Mouse (Mus musculus): ENCODE data around the gene Col27a1. TPM values are rescaled to one million over a fixed set of nuclear protein-coding genes. Genes with fewer than 3 reads are reported as not detected.
A peak's percentile ranks its signal among the peaks of the same experiment; 100 is the strongest.

The Col27a1 gene
- total and polyA plus RNA-seq, 2 experiments from 2014 or later, result 1.4 to 9.5 TPM

DNA sequence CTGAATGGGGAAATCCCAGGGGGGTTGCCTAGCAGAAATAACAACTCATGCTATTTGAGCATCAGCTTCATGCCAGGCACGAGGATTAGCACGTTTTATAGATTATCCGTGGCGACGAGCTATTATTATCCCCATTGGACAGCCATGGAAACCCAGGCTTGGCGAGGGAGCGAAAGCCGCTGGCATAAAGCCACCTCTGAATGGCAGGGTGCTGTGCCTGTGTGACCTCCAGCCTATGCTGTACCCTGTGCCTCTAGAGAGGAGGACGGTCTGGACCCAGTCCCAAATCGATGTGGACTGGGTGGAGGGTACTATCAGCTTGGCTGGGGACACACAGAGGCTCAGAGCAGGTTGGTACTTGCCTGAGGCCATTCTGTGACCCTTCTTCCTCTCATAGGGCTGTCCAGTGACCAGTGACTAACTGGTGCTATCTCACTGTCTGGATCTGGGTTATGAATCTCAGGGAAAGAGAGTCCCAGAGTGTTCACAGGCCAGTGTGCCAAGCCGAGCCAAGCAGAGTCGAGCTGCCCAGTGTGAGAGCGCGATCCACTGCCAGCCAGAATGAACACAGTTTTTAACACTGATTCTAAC, 16.3 kb downstream of the Col27a1 start:
- no peak for TF ChIP-seq CTCF (IDR thresholded peaks at IDR 0.05; ENCODE audit: low read depth)
- Histone ChIP-seq H3K27me3 (ENCODE audit: insufficient read depth, low read length) (no peaks in the 10 kb centered on the region), H3K4me2 (ENCODE audit: low read depth, low read length) (0 out of 2 replicates have a peak overlapping the region, but pooled peaks have one; percentile 13), H3K9ac (replicated peaks; ENCODE audit: low read length) (no peak overlapping the region), H3K36me3 (ENCODE audit: insufficient read depth, low read length) (no peaks in the 10 kb centered on the region), H3K4me1 (ENCODE audit: insufficient read depth, low read length) (peaks cover 32% of the 10 kb centered on the region), H3K27ac (peak overlapping the region; percentile 58; the same call in 1 of the 2 replicates), H3K4me3 (ENCODE audit: low read length) (no peak overlapping the region), H3K9me3 (ENCODE audit: low read length) (no peaks in the 10 kb centered on the region)
- peak; percentile 41 for ATAC-seq
- WGBS, result 28% methylated on average over 14 of the region's 14 CpGs
- DNase-seq (ENCODE audit: low spot score), result peak; percentile 67

DNA sequence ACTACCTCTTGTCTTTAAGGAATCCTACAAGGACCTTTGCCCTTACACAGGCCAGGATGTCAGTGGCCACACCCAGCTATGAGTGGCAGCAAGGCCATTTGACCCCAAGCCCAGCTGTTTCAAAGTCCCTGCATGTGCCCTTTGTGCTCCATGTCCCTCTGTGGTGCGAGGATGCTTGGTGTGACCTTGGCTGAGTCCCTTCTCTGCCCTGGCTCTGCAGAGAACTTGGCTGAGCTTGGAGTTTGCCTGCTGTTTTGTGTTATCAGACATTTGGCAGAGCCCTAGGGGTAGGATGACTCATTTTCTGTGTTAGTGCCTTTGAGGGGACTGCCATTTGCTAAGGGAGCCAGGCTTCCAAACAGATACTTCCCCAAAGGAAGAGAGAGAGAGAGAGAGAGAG, 17.3 kb downstream of the Col27a1 start:
- peaks cover 30% of the 10 kb centered on the region for H3K4me1 ChIP-seq (ENCODE audit: insufficient read depth, low read length)
- no peaks in the 10 kb centered on the region for H3K36me3 ChIP-seq (ENCODE audit: insufficient read depth, low read length)
- no peak overlapping the region for H3K4me3 ChIP-seq (ENCODE audit: low read length)
- DNase-seq (ENCODE audit: low spot score) (no peak), ATAC-seq (no peak)
- no peaks in the 10 kb centered on the region for H3K9me3 ChIP-seq (ENCODE audit: low read length)
- 36% methylated on average over 1 of the region's 1 CpGs for WGBS
- H3K27me3 ChIP-seq (ENCODE audit: insufficient read depth, low read length), result no peaks in the 10 kb centered on the region
- no peak overlapping the region for H3K9ac ChIP-seq (replicated peaks; ENCODE audit: low read length)
- TF ChIP-seq CTCF (IDR thresholded peaks at IDR 0.05; ENCODE audit: low read depth), result no peak
- no peak overlapping the region for H3K4me2 ChIP-seq (ENCODE audit: low read depth, low read length)
- no peak overlapping the region for H3K27ac ChIP-seq

DNA sequence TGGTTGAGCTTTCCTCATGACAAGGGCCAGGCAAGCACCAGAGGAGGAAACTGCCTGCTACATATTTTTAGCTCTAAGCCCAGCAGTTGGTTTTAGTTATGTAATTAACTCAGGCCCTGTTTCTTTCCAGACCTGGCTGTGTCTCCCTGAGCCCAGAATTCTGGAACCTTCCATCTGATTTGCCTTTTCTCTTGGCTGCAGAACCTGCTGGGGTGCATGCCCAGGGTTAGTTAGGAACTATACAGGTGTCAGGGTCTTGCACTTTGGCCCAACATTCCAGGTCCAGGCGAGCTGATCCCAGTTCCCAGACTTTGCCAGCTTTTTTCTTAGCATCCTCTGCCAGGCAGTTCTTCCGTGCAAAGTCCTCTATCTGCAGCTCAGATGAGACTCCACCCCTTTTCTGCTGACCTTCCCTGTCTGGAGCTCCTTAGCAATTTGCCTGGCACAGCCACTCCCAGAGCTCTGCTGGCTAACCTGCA, 18.8 kb downstream of the Col27a1 start:
- DNase-seq (ENCODE audit: low spot score) (no peak), ATAC-seq (no peak)
- 53% methylated on average over 2 of the region's 2 CpGs for whole genome bisulfite sequencing
- H3K9ac ChIP-seq (replicated peaks; ENCODE audit: low read length), result no peak overlapping the region
- H3K36me3 ChIP-seq (ENCODE audit: insufficient read depth, low read length), result no peaks in the 10 kb centered on the region
- TF ChIP-seq CTCF (IDR thresholded peaks at IDR 0.05; ENCODE audit: low read depth), result no peak
- H3K4me1 ChIP-seq (ENCODE audit: insufficient read depth, low read length), result peaks cover 17% of the 10 kb centered on the region
- no peak overlapping the region for H3K27ac ChIP-seq
- no peaks in the 10 kb centered on the region for H3K9me3 ChIP-seq (ENCODE audit: low read length)
- H3K27me3 ChIP-seq (ENCODE audit: insufficient read depth, low read length), result no peaks in the 10 kb centered on the region
- H3K4me3 ChIP-seq (ENCODE audit: low read length), result no peak overlapping the region
- no peak overlapping the region for H3K4me2 ChIP-seq (ENCODE audit: low read depth, low read length)

DNA sequence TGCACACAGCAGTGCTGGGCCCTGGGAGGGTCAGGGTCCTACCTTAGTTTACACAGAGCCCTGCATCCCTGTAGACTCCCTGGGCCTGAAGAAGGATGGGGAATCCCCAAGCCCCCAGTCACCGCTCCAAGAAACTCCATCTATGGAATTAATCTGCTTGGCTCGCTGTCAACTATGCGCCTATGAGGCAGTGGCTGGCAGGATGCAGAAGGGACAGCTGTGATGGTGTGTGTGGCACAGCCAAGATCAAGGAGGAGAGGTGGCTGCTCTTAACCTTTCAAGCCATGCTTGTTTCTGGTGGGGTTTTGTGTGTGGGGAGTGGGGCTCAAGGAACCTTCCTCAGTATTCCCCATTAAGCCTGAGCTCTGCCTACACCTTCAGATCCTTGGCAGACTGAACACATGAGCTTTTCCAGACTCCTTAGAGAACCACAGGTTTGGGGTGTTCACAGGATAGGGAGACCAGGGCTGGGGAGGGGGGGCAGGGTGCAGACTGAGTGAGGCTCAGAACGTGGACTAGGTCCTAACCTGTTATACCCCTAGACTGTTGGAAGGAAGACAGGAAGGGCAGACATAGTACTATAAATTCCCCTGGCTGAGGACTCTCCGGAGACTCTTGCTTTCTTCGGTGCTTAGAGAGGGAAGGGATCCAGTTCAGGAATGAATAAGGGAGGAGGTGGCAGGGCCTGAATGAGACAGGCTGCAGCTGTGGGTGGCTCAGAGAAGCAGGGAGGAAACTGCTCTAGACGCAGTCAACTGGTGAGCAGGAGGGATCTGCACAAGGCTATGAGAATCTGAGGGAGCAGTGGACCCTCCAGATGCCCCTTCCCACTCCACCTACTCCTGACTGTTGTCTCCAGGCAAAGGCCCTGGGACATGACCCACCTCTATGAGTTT, 20.0 kb downstream of the Col27a1 start:
- H3K36me3 ChIP-seq (ENCODE audit: insufficient read depth, low read length), result no peaks in the 10 kb centered on the region
- no peak overlapping the region for H3K4me3 ChIP-seq (ENCODE audit: low read length)
- no peak overlapping the region for H3K9ac ChIP-seq (replicated peaks; ENCODE audit: low read length)
- H3K27me3 ChIP-seq (ENCODE audit: insufficient read depth, low read length), result no peaks in the 10 kb centered on the region
- H3K27ac ChIP-seq, result no peak overlapping the region
- peaks cover 17% of the 10 kb centered on the region for H3K4me1 ChIP-seq (ENCODE audit: insufficient read depth, low read length)
- WGBS, result 49% methylated on average over 7 of the region's 7 CpGs
- H3K4me2 ChIP-seq (ENCODE audit: low read depth, low read length), result no peak overlapping the region
- TF ChIP-seq CTCF (IDR thresholded peaks at IDR 0.05; ENCODE audit: low read depth), result no peak
- ATAC-seq (no peak), DNase-seq (ENCODE audit: low spot score) (peak; percentile 62)
- no peaks in the 10 kb centered on the region for H3K9me3 ChIP-seq (ENCODE audit: low read length)

DNA sequence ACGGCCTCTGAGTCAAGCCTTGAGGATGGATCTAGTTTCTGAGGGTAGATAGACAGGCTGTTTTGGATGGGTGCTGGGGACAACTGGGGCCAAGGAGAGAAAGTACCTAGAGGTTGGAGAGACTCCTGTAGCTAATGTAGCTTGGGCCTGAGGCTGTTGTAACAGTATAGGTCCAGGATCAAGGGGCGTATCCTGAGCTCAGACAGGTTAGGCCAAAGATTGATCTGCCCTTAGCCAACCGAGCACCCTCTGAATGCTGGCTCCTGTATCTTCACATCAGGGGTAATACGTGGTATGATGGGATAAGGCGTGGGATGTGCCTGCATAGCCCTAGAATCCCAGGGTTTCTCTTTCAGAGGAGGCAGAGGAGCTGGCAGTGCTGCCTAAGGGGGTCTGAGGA, 21.0 kb downstream of the Col27a1 start:
- no peak for DNase-seq (ENCODE audit: low spot score)
- 92% methylated on average over 5 of the region's 5 CpGs for WGBS
- Histone ChIP-seq H3K27me3 (ENCODE audit: insufficient read depth, low read length) (no peaks in the 10 kb centered on the region), H3K27ac (no peak overlapping the region), H3K4me2 (ENCODE audit: low read depth, low read length) (no peak overlapping the region), H3K9me3 (ENCODE audit: low read length) (no peaks in the 10 kb centered on the region), H3K4me1 (ENCODE audit: insufficient read depth, low read length) (peaks cover 16% of the 10 kb centered on the region), H3K9ac (replicated peaks; ENCODE audit: low read length) (no peak overlapping the region), H3K4me3 (ENCODE audit: low read length) (no peak overlapping the region), H3K36me3 (ENCODE audit: insufficient read depth, low read length) (no peaks in the 10 kb centered on the region)
- TF ChIP-seq CTCF (IDR thresholded peaks at IDR 0.05; ENCODE audit: low read depth), result no peak
- ATAC-seq, result no peak

DNA sequence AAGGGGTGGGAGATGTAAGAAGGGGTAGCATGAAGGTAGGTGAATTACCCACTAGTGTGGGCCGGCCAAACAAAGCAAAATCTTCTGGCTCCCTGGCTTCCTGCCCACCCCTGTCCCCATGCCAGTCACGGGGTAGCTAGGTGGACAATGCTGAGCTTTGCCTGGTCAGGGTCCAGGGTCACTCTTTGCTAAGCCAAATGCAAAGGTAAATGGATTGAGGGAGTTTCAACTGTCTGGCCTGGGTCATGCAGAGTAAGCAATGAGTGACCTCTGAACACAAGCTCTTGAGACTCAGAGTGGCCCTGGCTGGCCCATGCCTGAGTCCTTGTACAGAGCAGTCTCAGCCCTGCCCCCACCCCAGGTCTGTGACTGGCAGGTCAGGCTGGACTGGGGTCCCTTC, 22.4 kb downstream of the Col27a1 start:
- no peak for ATAC-seq

More for the DNA sequence above, 22.4 kb downstream of the Col27a1 start:
- DNase-seq (ENCODE audit: low spot score), result no peak
- WGBS, result 57% methylated on average over 2 of the region's 2 CpGs
- Histone ChIP-seq H3K4me3 (ENCODE audit: low read length) (no peak overlapping the region), H3K4me2 (ENCODE audit: low read depth, low read length) (no peak overlapping the region), H3K4me1 (ENCODE audit: insufficient read depth, low read length) (0 out of 2 replicates have a peak, but pooled peaks cover 3% of the 10 kb centered on the region), H3K27me3 (ENCODE audit: insufficient read depth, low read length) (no peaks in the 10 kb centered on the region), H3K9ac (replicated peaks; ENCODE audit: low read length) (no peak overlapping the region), H3K36me3 (ENCODE audit: insufficient read depth, low read length) (no peaks in the 10 kb centered on the region), H3K27ac (no peak overlapping the region), H3K9me3 (ENCODE audit: low read length) (no peaks in the 10 kb centered on the region)
- TF ChIP-seq CTCF (IDR thresholded peaks at IDR 0.05; ENCODE audit: low read depth), result no peak
